Mouse (Mus musculus): Measurements from ENCODE around the gene Cfap74. TPM values are rescaled to one million over a fixed set of nuclear protein-coding genes. Genes with fewer than 3 reads are reported as not detected.

Cfap74 gene
- polyA plus RNA-seq, 1 experiment from 2014 or later, result 1.8 TPM

DNA sequence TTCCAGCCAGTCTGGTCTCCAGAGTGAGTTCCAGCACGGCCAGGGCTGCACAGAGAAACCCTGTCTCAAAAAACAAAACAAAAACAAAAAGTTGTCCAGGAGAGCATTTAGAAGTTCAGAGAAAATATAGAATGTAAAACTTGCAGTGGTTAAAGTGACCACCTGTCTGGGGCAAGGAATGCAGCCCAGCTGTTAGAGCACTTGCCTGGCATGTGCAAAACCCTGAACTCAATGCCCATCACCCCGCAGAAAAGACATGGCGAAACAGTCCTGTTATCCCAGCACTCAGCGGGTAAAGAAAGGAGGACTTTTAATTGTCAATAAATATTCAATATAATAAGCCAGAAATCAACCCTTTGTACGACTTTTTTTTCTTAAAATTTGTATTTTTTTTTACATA lies 49.6 kb downstream of the Cfap74 start:
- TF ChIP-seq CTCF (IDR thresholded peaks at IDR 0.05; ENCODE audit: low read depth), result no peak
- no peak overlapping the region for H3K27ac ChIP-seq (ENCODE audit: low read depth)
- no peaks in the 10 kb centered on the region for H3K36me3 ChIP-seq (ENCODE audit: insufficient read depth)
- H3K9ac ChIP-seq, result no peak overlapping the region
- no peak overlapping the region for H3K4me2 ChIP-seq
- no peaks in the 10 kb centered on the region for H3K4me1 ChIP-seq (ENCODE audit: insufficient read depth)
- DNase-seq (no peak), ATAC-seq (ENCODE audit: insufficient read depth) (no peak)
- H3K9me3 ChIP-seq (ENCODE audit: low read depth, low read length), result no peaks in the 10 kb centered on the region
- H3K27me3 ChIP-seq (ENCODE audit: insufficient read depth, low read length), result no peaks in the 10 kb centered on the region
- H3K4me3 ChIP-seq (ENCODE audit: low read depth, low read length), result no peak overlapping the region
- whole genome bisulfite sequencing, result 77% methylated on average over 5 of the region's 5 CpGs

DNA sequence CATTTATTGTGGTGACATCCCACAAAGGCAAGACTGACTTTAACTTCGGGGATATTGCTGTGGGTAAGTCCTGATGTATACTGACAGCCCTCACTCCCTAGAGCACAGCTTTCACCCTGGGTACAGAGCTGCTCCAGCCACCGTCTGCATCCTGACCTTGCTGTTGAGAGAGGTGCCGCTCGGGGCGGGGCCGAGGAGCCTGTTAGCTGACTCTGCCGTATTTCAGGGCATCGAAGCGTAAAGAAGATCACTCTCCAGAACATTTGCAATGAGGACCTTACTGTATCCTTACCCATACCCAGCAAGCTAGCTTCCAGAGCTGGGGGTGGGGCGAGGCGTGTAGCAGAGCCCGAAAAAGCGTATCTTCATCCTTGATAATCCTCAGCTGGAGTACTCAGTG lies 54.1 kb downstream of the Cfap74 start:
- H3K27me3 ChIP-seq (ENCODE audit: insufficient read depth, low read length), result no peaks in the 10 kb centered on the region
- H3K4me3 ChIP-seq (ENCODE audit: low read depth, low read length), result no peak overlapping the region
- TF ChIP-seq CTCF (IDR thresholded peaks at IDR 0.05; ENCODE audit: low read depth), result no peak
- no peak overlapping the region for H3K27ac ChIP-seq (ENCODE audit: low read depth)
- no peaks in the 10 kb centered on the region for H3K9me3 ChIP-seq (ENCODE audit: low read depth, low read length)
- H3K4me2 ChIP-seq, result no peak overlapping the region
- DNase-seq, result no peak
- 73% methylated on average over 13 of the region's 13 CpGs for WGBS
- H3K36me3 ChIP-seq (ENCODE audit: insufficient read depth), result no peaks in the 10 kb centered on the region
- H3K4me1 ChIP-seq (ENCODE audit: insufficient read depth), result no peaks in the 10 kb centered on the region
- H3K9ac ChIP-seq, result no peak overlapping the region
- ATAC-seq (ENCODE audit: insufficient read depth), result no peak

DNA sequence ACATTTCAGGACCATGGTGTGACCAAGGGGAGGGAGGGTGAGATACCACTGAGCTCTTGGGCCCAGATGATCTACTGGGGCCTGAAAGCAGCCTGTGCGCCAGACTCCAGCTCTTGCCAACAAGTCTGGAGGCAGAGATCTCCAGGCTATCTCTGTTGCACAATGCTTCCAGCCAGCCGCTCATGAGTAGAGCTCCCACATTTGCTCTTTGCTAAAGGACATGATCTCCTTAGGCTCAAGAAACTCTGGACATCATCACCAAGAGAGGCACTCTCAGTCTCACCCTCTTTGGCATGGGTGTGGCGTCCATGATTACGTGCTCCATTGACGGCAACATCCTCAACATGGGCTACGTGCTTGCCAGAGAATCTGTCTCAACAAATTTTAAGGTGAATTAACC lies 54.6 kb downstream of the Cfap74 start:
- no peak overlapping the region for H3K27ac ChIP-seq (ENCODE audit: low read depth)
- H3K36me3 ChIP-seq (ENCODE audit: insufficient read depth), result no peaks in the 10 kb centered on the region
- no peak for TF ChIP-seq CTCF (IDR thresholded peaks at IDR 0.05; ENCODE audit: low read depth)
- H3K9me3 ChIP-seq (ENCODE audit: low read depth, low read length), result no peaks in the 10 kb centered on the region
- no peak overlapping the region for H3K4me2 ChIP-seq
- ATAC-seq (ENCODE audit: insufficient read depth), result no peak
- no peak for DNase-seq
- H3K27me3 ChIP-seq (ENCODE audit: insufficient read depth, low read length), result no peaks in the 10 kb centered on the region
- no peak overlapping the region for H3K9ac ChIP-seq
- H3K4me3 ChIP-seq (ENCODE audit: low read depth, low read length), result no peak overlapping the region
- WGBS, result 83% methylated on average over 6 of the region's 6 CpGs
- H3K4me1 ChIP-seq (ENCODE audit: insufficient read depth), result no peaks in the 10 kb centered on the region

DNA sequence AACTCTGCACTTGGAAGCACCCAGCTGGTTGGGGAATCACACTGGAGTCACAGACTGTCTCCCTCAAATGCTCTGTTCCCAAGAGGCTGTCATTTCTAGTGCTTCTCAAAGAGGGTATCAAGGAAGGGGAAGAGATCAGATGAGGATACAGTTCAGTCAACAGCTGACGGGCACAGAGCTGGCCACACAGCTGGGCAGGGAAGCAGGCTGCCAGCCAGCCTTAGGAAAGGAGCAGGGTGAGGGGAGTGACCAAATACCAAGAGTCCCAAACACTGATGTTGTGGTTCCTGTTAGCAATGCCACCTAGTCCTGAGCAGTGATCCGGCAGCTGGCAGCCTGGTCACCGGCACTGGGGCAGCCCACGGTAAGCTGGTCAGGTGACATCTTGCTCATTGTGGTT lies 55.1 kb downstream of the Cfap74 start:
- Histone ChIP-seq H3K27me3 (ENCODE audit: insufficient read depth, low read length) (no peaks in the 10 kb centered on the region; the same call in 1 of the 2 replicates), H3K9me3 (ENCODE audit: low read depth, low read length) (no peaks in the 10 kb centered on the region), H3K27ac (ENCODE audit: low read depth) (no peak overlapping the region), H3K36me3 (ENCODE audit: insufficient read depth) (no peaks in the 10 kb centered on the region), H3K4me2 (no peak overlapping the region), H3K4me1 (ENCODE audit: insufficient read depth) (no peaks in the 10 kb centered on the region), H3K9ac (no peak overlapping the region), H3K4me3 (ENCODE audit: low read depth, low read length) (no peak overlapping the region)
- WGBS, result 79% methylated on average over 4 of the region's 4 CpGs
- TF ChIP-seq CTCF (IDR thresholded peaks at IDR 0.05; ENCODE audit: low read depth), result no peak
- no peak for DNase-seq
- no peak for ATAC-seq (ENCODE audit: insufficient read depth)

- ATAC-seq (ENCODE audit: insufficient read depth), result no peak
- 69% methylated on average over 6 of the region's 6 CpGs for WGBS
- TF ChIP-seq CTCF (IDR thresholded peaks at IDR 0.05; ENCODE audit: low read depth), result no peak
- no peak overlapping the region for H3K27ac ChIP-seq (ENCODE audit: low read depth)
- no peaks in the 10 kb centered on the region for H3K9me3 ChIP-seq (ENCODE audit: low read depth, low read length)
- H3K4me3 ChIP-seq (ENCODE audit: low read depth, low read length), result no peak overlapping the region
- H3K27me3 ChIP-seq (ENCODE audit: insufficient read depth, low read length), result no peaks in the 10 kb centered on the region; the same call in 1 of the 2 replicates
- no peaks in the 10 kb centered on the region for H3K4me1 ChIP-seq (ENCODE audit: insufficient read depth)
- H3K4me2 ChIP-seq, result no peak overlapping the region
- no peaks in the 10 kb centered on the region for H3K36me3 ChIP-seq (ENCODE audit: insufficient read depth)
- no peak for DNase-seq
- H3K9ac ChIP-seq, result no peak overlapping the region
Observed at GRCm38 (mm10) chr4:155465607-155466006, 56.6 kb downstream of the Cfap74 start.

- 79% methylated on average over 5 of the region's 5 CpGs for WGBS
- no peaks in the 10 kb centered on the region; the same call in 1 of the 2 replicates for H3K27me3 ChIP-seq (ENCODE audit: insufficient read depth, low read length)
- H3K4me1 ChIP-seq (ENCODE audit: insufficient read depth), result no peaks in the 10 kb centered on the region
- DNase-seq, result no peak
- H3K9me3 ChIP-seq (ENCODE audit: low read depth, low read length), result no peaks in the 10 kb centered on the region
- no peak overlapping the region for H3K4me2 ChIP-seq
- no peak overlapping the region for H3K27ac ChIP-seq (ENCODE audit: low read depth)
- no peak overlapping the region for H3K9ac ChIP-seq
- no peak overlapping the region for H3K4me3 ChIP-seq (ENCODE audit: low read depth, low read length)
- TF ChIP-seq CTCF (IDR thresholded peaks at IDR 0.05; ENCODE audit: low read depth), result no peak
- H3K36me3 ChIP-seq (ENCODE audit: insufficient read depth), result no peaks in the 10 kb centered on the region
- ATAC-seq (ENCODE audit: insufficient read depth), result no peak
Observed at GRCm38 (mm10) chr4:155466080-155466479, 57.1 kb downstream of the Cfap74 start.

GRCm38 (mm10) chr4:155467237-155468010 lies 58.4 kb downstream of the Cfap74 start:
- Histone ChIP-seq H3K4me3 (ENCODE audit: low read depth, low read length) (no peak overlapping the region), H3K27ac (ENCODE audit: low read depth) (no peak overlapping the region), H3K36me3 (ENCODE audit: insufficient read depth) (no peaks in the 10 kb centered on the region), H3K27me3 (ENCODE audit: insufficient read depth, low read length) (no peaks in the 10 kb centered on the region; the same call in 1 of the 2 replicates), H3K9ac (no peak overlapping the region), H3K4me1 (ENCODE audit: insufficient read depth) (no peaks in the 10 kb centered on the region), H3K9me3 (ENCODE audit: low read depth, low read length) (no peaks in the 10 kb centered on the region), H3K4me2 (no peak overlapping the region)
- no peak for TF ChIP-seq CTCF (IDR thresholded peaks at IDR 0.05; ENCODE audit: low read depth)
- WGBS, result 80% methylated on average over 13 of the region's 13 CpGs
- DNase-seq (no peak), ATAC-seq (ENCODE audit: insufficient read depth) (no peak)
